In the genomic region with DNA sequence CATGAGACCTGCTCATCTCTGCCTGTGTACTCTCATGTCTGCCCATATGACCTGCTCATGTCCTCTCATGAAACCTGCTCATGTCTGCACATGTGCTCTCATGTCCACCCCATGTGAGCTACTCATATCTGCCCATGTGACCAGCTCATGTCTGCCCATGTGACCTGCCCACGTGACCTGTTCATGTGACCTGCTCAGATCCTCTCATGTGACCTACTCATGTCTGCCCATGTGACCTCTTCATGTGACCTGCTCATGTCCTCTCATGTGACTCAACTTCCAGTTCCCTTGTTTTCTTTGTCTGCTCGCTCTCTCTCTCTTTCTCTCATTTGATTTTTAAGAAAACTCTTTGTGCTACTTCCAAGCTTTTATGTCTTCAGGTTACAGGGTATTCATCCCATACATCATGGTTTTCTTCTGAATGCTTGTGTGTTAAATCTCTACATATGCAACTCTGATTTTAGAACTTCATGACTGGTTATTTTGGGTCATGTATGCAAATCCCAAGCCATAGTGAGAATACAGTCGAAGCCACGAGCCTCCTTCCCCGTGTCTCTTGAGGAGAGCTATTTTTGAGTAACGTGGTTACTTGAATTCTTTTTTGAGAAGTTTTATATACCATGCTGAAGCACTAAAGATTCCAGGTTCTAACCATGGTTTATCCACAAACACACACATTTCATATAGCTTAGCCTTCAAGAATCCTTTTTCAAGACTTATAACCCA, we compare ENCODE assay signal across 27 mouse cellular contexts.
DNase-seq lines count a peak whose midpoint lies in the region; ATAC-seq and TF ChIP-seq lines count a peak whose summit lies in the region.
"Had no signal": no experiment of that assay in that cellular context is flagged by ENCODE, and none has a peak within 500 bp of the region (broad histone marks: within the 10 kb centered on the region; RNA-seq: fewer than 3 reads in every experiment).

No protein-coding gene starts in this region.

- no peaks in the 10 kb centered on the region for H3K79me3 ChIP-seq in C2C12 (ENCODE audit: low read depth)

- TF ChIP-seq RAD21 in MEL (IDR thresholded peaks at IDR 0.05; ENCODE audit: low read depth, low read length), result no peak

- H3K79me2 ChIP-seq in C2C12 (ENCODE audit: control insufficient read depth, insufficient read depth) (no peaks in the 10 kb centered on the region), MEL (ENCODE audit: control insufficient read depth, insufficient read depth, low read length, poor library complexity) (no peaks in the 10 kb centered on the region)

- H3K27ac ChIP-seq in MEL (ENCODE audit: control insufficient read depth, low read depth, low read length), result no peak overlapping the region
- no peak overlapping the region for H3K27ac ChIP-seq in hindbrain, embryonic 16.5 days (ENCODE audit: low read depth, low read length)
- H3K27ac ChIP-seq: embryonic facial prominence, embryonic 12.5 days; embryonic facial prominence, embryonic 15.5 days; forebrain, embryonic 12.5 days; forebrain, embryonic 15.5 days; gastrocnemius, adult 2 months; hindbrain, embryonic 10.5 days; hindbrain, embryonic 13.5 days; hindbrain, postnatal 0 days had no signal

- 94% methylated on average over 6 of the region's 6 CpGs for WGBS in hindbrain, embryonic 16.5 days

- TF ChIP-seq POLR2A in MEL (IDR thresholded peaks at IDR 0.05; ENCODE audit: control insufficient read depth in 1 of 2, insufficient read depth in 1 of 2, low read depth in 1 of 2, low read length in 2 of 2, poor library complexity in 1 of 2), result no peak

- H3K4me3 ChIP-seq in C2C12 (ENCODE audit: insufficient read depth, poor library complexity, severe bottlenecking) (no peak overlapping the region), MEL (ENCODE audit: control insufficient read depth in 1 of 2, insufficient read depth in 1 of 2, low read depth in 2 of 2, low read length in 2 of 2) (no peak overlapping the region)
- no peak overlapping the region for H3K4me3 ChIP-seq in hindbrain, embryonic 16.5 days (ENCODE audit: low read length)
- H3K4me3 ChIP-seq: embryonic facial prominence, embryonic 12.5 days; embryonic facial prominence, embryonic 15.5 days; forebrain, embryonic 12.5 days; forebrain, embryonic 15.5 days; gastrocnemius, adult 2 months; hindbrain, embryonic 10.5 days; hindbrain, embryonic 13.5 days had no signal

- peak; percentile 15 to 57 for DNase-seq in left cerebral cortex, postnatal 14 days (ENCODE audit: low spot score in 2 of 2)
- no peak for DNase-seq in left cerebral cortex, postnatal 36 days (ENCODE audit: low spot score in 2 of 2)
- no peak for DNase-seq in MEL (ENCODE audit: low read depth, low spot score)
- DNase-seq in splenic B cell, adult 2 months (ENCODE audit: low read depth, low spot score), result peak; percentile 1
- no peak for DNase-seq in retina, embryonic 14.5 days (ENCODE audit: low spot score)
- DNase-seq in heart, postnatal 14 days, result no peak
- DNase-seq: adrenal gland, postnatal 10 days; adrenal gland, postnatal 36 days; cerebellum, adult 11 months; cerebellum, adult 2 months; cerebellum, adult 9-11 months; cerebellum, postnatal 25 days; gastrocnemius, adult 2 months; gastrocnemius, postnatal 14 days; heart, adult 11 months; heart, postnatal 36 days had no signal

- intact Hi-C loops in left cerebral cortex, postnatal 14 days (cut with DNase I), result loop anchor here (5.0 to 10.0 kb wide), 2 partner anchors 53 to 175 kb away; no protein-coding TSS in a partner anchor
- intact Hi-C loops in left cerebral cortex, postnatal 36 days (cut with DNase I), result loop anchor here (5.0 to 10.0 kb wide), 3 partner anchors 63 to 203 kb away; a partner anchor contains a TSS
- intact Hi-C loops in heart, postnatal 14 days (cut with DNase I), result no loop called here

- no peaks in the 10 kb centered on the region for H3K4me1 ChIP-seq in MEL (ENCODE audit: control insufficient read depth in 1 of 2, insufficient read depth in 2 of 2, low read length in 2 of 2)
- H3K4me1 ChIP-seq in hindbrain, embryonic 16.5 days (ENCODE audit: control insufficient read depth, insufficient read depth, low read depth, low read length), result no peaks in the 10 kb centered on the region
- H3K4me1 ChIP-seq: embryonic facial prominence, embryonic 12.5 days; embryonic facial prominence, embryonic 15.5 days; forebrain, embryonic 12.5 days; forebrain, embryonic 15.5 days; hindbrain, embryonic 10.5 days; hindbrain, embryonic 13.5 days had no signal

- H3K9me3 ChIP-seq in MEL (replicated peaks; ENCODE audit: insufficient read depth, low read length), result no peaks in the 10 kb centered on the region
- H3K9me3 ChIP-seq in hindbrain, embryonic 16.5 days (ENCODE audit: control insufficient read depth, low read length), result no peaks in the 10 kb centered on the region
- H3K9me3 ChIP-seq: embryonic facial prominence, embryonic 12.5 days; embryonic facial prominence, embryonic 15.5 days; forebrain, embryonic 12.5 days; forebrain, embryonic 15.5 days; hindbrain, embryonic 10.5 days; hindbrain, embryonic 13.5 days had no signal

- H3K27me3 ChIP-seq in C2C12 (ENCODE audit: control insufficient read depth, insufficient read depth, insufficient read length) (no peaks in the 10 kb centered on the region), MEL (ENCODE audit: control insufficient read depth in 1 of 2, insufficient read depth in 2 of 2, low read length in 2 of 2) (no peaks in the 10 kb centered on the region)
- no peaks in the 10 kb centered on the region for H3K27me3 ChIP-seq in splenic B cell, adult 2 months (ENCODE audit: control insufficient read depth, insufficient read depth, low read length, poor library complexity, severe bottlenecking)
- H3K27me3 ChIP-seq in hindbrain, embryonic 16.5 days (replicated peaks; ENCODE audit: control insufficient read depth, insufficient read depth, low read length), result no peaks in the 10 kb centered on the region
- H3K27me3 ChIP-seq: embryonic facial prominence, embryonic 12.5 days; embryonic facial prominence, embryonic 15.5 days; forebrain, embryonic 12.5 days; forebrain, embryonic 15.5 days; hindbrain, embryonic 13.5 days had no signal

- no peak overlapping the region for H3K9ac ChIP-seq in MEL (ENCODE audit: control insufficient read depth, low read depth, low read length, poor library complexity, severe bottlenecking)
- H3K9ac ChIP-seq in hindbrain, embryonic 16.5 days (ENCODE audit: low read depth, low read length), result no peak overlapping the region
- H3K9ac ChIP-seq: embryonic facial prominence, embryonic 12.5 days; embryonic facial prominence, embryonic 15.5 days; forebrain, embryonic 12.5 days; forebrain, embryonic 15.5 days; hindbrain, embryonic 13.5 days had no signal

- H3ac ChIP-seq in C2C12 (ENCODE audit: control insufficient read depth, insufficient read length, low read depth), result no peak overlapping the region

- no peak for TF ChIP-seq EP300 in MEL (IDR thresholded peaks at IDR 0.05; ENCODE audit: low read depth in 1 of 2, low read length in 2 of 2)

- H3K4me2 ChIP-seq in hindbrain, embryonic 16.5 days (ENCODE audit: low read length), result no peak overlapping the region
- H3K4me2 ChIP-seq: embryonic facial prominence, embryonic 12.5 days; embryonic facial prominence, embryonic 15.5 days; forebrain, embryonic 12.5 days; forebrain, embryonic 15.5 days; heart, embryonic 11.5 days; hindbrain, embryonic 13.5 days had no signal

- TF ChIP-seq CTCF in C2C12 (IDR thresholded peaks at IDR 0.05; ENCODE audit: control insufficient read depth, insufficient read depth, insufficient read length), result no peak
- no peak for TF ChIP-seq CTCF in MEL (IDR thresholded peaks at IDR 0.05 in 2 of 3, conservative IDR thresholded peaks at IDR 0.05 in 1 of 3; ENCODE audit: control insufficient read depth in 1 of 3, insufficient read depth in 1 of 3, low read depth in 2 of 3, low read length in 3 of 3, poor library complexity in 1 of 3, severe bottlenecking in 1 of 3)

- H3K36me3 ChIP-seq in C2C12 (ENCODE audit: control insufficient read depth, insufficient read depth), result no peaks in the 10 kb centered on the region
- no peaks in the 10 kb centered on the region for H3K36me3 ChIP-seq in MEL (ENCODE audit: control insufficient read depth in 1 of 2, insufficient read depth in 2 of 2, low read length in 2 of 2)
- no peaks in the 10 kb centered on the region for H3K36me3 ChIP-seq in splenic B cell, adult 2 months (ENCODE audit: control insufficient read depth, insufficient read depth, low read length, poor library complexity, severe bottlenecking)
- H3K36me3 ChIP-seq in hindbrain, embryonic 16.5 days (ENCODE audit: control insufficient read depth, insufficient read depth, low read length), result no peaks in the 10 kb centered on the region
- H3K36me3 ChIP-seq: embryonic facial prominence, embryonic 12.5 days; embryonic facial prominence, embryonic 15.5 days; forebrain, embryonic 12.5 days; forebrain, embryonic 15.5 days; hindbrain, embryonic 10.5 days; hindbrain, embryonic 13.5 days had no signal

- ATAC-seq in hindbrain, embryonic 16.5 days, result no peak
- ATAC-seq: forebrain, embryonic 15.5 days; hindbrain, postnatal 0 days; inflammation-experienced regulatory T-cells, adult 6 months had no signal

TF ChIP-seq in C2C12, 6 proteins besides CTCF, POLR2A, EP300 and RAD21:
- TF ChIP-seq MYOG (IDR thresholded peaks at IDR 0.05; ENCODE audit: control insufficient read depth, extremely low read depth, insufficient read length) (no peak), MYOD1 (IDR thresholded peaks at IDR 0.05; ENCODE audit: control insufficient read depth, insufficient read length, low read depth) (no peak), FOSL1 (IDR thresholded peaks at IDR 0.05; ENCODE audit: insufficient read depth, low read length, poor library complexity, severe bottlenecking) (no peak), CEBPB (IDR thresholded peaks at IDR 0.05; ENCODE audit: low read depth) (no peak), MAX (IDR thresholded peaks at IDR 0.05) (no peak), USF1 (IDR thresholded peaks at IDR 0.05; ENCODE audit: low read depth) (peak; percentile 65)

TF ChIP-seq in MEL, 35 proteins besides CTCF, POLR2A, EP300 and RAD21:
- TF ChIP-seq USF2 (IDR thresholded peaks at IDR 0.05; ENCODE audit: borderline replicate concordance in 1 of 2, insufficient read depth in 1 of 2, low read depth in 1 of 2, low read length in 2 of 2) (0 out of 4 replicates have a peak, but pooled peaks of 1 of the 2 experiments have one; percentile 17), MAX (IDR thresholded peaks at IDR 0.05; ENCODE audit: low read length) (no peak), GABPA (IDR thresholded peaks at IDR 0.05; ENCODE audit: low read depth, low read length) (no peak), USF1 (IDR thresholded peaks at IDR 0.05; ENCODE audit: low read depth, low read length) (0 out of 2 replicates have a peak, but pooled peaks have one; percentile 20)

Comparison
In these comparisons a context has a peak if more than half of its experiments do, and no peak if none do; other contexts are left out.
1. DNase-seq: peak in left cerebral cortex, postnatal 14 days (2 of 2) and splenic B cell, adult 2 months (single experiment); none in left cerebral cortex, postnatal 36 days (0 of 2), MEL (single experiment), retina, embryonic 14.5 days (single experiment) and heart, postnatal 14 days (0 of 2).